Mouse (Mus musculus) liver, embryonic 12.5 days (tissue): ENCODE results near the gene Cryl1. TPM values are rescaled to one million over a fixed set of nuclear protein-coding genes. Genes with fewer than 3 reads are reported as not detected.

Experiments used
- ATAC-seq: fragments of 200-750 bp; cut with Nextera tagmentation; 2 replicates; pipeline ENCODE4 v1.8.0; 2017; ENCODE audit warnings: moderate number of reproducible peaks, mild to moderate bottlenecking, moderate library complexity
- H3K27ac ChIP-seq: fragments of 300-500 bp; sonication (generic); 2 replicates; pipeline ENCODE4 v1.5.1; 2016; ENCODE audit warnings: mild to moderate bottlenecking
- H3K27me3 ChIP-seq: fragments of 300-500 bp; sonication (generic); replicated peaks from 2 replicates; pipeline ENCODE4 v1.6.1; 2016; ENCODE audit warnings: mild to moderate bottlenecking, moderate library complexity
- H3K36me3 ChIP-seq: fragments of 300-500 bp; sonication (generic); 2 replicates; pipeline ENCODE4 v1.6.1; 2016; ENCODE audit warnings: mild to moderate bottlenecking, moderate library complexity
- H3K4me1 ChIP-seq: fragments of 300-500 bp; sonication (generic); 2 replicates; pipeline ENCODE4 v1.6.1; 2016
- H3K4me2 ChIP-seq: fragments of 300-500 bp; sonication (generic); 2 replicates; pipeline ENCODE4 v1.6.1; 2016; ENCODE audit warnings: mild to moderate bottlenecking, moderate library complexity
- H3K4me3 ChIP-seq: fragments of 300-500 bp; sonication (generic); 2 replicates; pipeline ENCODE4 v1.5.1; 2016; ENCODE audit warnings: mild to moderate bottlenecking, moderate library complexity
- H3K9ac ChIP-seq: fragments of 300-500 bp; sonication (generic); 2 replicates; pipeline ENCODE4 v1.6.1; 2016; ENCODE audit warnings: mild to moderate bottlenecking, moderate library complexity
- H3K9me3 ChIP-seq: fragments of 300-500 bp; sonication (generic); replicated peaks from 2 replicates; pipeline ENCODE4 v1.6.1; 2016; ENCODE audit warnings: mild to moderate bottlenecking, moderate library complexity
- WGBS: fragments of 180-500 bp; shearing (Covaris S2); methylation state at CpG from one replicate; pipeline ENCODE4 v1.1.7; 2016; ENCODE audit not compliant: insufficient replicate concordance; 5-methylcytosine and 5-hydroxymethylcytosine counted together
- polyA plus RNA-seq: library from polyadenylated mRNA; unstranded; fragments of >200 nt; fragmentation: Nextera tagmentation; extraction: Ambion mirVana; gene quantifications from 2 replicates; pipeline ENCODE4 v1.2.1, GENCODE M21; 2016

Cryl1 gene
- polyA plus RNA-seq, 1 experiment from 2014 or later = 7.2 TPM

- Histone ChIP-seq H3K36me3 (no peaks in the 10 kb centered on the region), H3K9me3 (no peaks in the 10 kb centered on the region), H3K27ac (no peak overlapping the region), H3K9ac (no peak overlapping the region), H3K4me1 (no peaks in the 10 kb centered on the region), H3K27me3 (no peaks in the 10 kb centered on the region), H3K4me3 (no peak overlapping the region), H3K4me2 (no peak overlapping the region)
- ATAC-seq = no peak
- 51% methylated on average over 2 of the region's 2 CpGs for whole genome bisulfite sequencing
Observed at GRCm38 (mm10) chr14:57300530-57300929, 97.8 kb downstream of the Cryl1 start.

DNA sequence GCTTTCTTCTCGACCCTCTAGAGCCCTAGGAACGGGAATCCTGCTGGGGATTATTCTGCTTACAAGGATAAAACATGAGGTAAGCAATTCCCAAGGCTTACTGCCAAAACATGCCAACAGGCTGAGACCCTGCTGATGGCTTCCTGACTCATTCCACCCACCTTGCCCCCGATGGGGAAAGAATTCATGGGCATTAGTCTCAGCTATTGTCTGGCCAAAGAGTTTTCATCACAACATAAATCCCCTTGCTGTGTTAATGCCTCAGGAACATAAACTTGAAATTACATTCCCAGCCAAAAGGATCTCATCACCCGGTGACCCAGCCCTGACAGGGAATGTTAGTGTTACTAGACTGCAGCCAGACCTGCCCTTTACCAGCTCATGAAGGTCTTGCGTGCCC lies 100.7 kb downstream of the Cryl1 start:
- Histone ChIP-seq H3K36me3 (no peaks in the 10 kb centered on the region), H3K27ac (no peak overlapping the region), H3K9ac (no peak overlapping the region), H3K4me3 (no peak overlapping the region), H3K4me1 (no peaks in the 10 kb centered on the region), H3K27me3 (no peaks in the 10 kb centered on the region; the same call in 1 of the 2 replicates), H3K9me3 (no peaks in the 10 kb centered on the region), H3K4me2 (no peak overlapping the region)
- ATAC-seq = no peak
- 57% methylated on average over 5 of the region's 5 CpGs for WGBS

GRCm38 (mm10) chr14:57291399-57291942 lies 106.9 kb downstream of the Cryl1 start:
- Histone ChIP-seq H3K9me3 (no peaks in the 10 kb centered on the region), H3K4me1 (no peaks in the 10 kb centered on the region), H3K36me3 (no peaks in the 10 kb centered on the region), H3K27me3 (no peaks in the 10 kb centered on the region; the same call in 1 of the 2 replicates), H3K9ac (no peak overlapping the region), H3K4me2 (no peak overlapping the region), H3K4me3 (no peak overlapping the region), H3K27ac (no peak overlapping the region)
- WGBS = 70% methylated on average over 7 of the region's 7 CpGs
- ATAC-seq = no peak

DNA sequence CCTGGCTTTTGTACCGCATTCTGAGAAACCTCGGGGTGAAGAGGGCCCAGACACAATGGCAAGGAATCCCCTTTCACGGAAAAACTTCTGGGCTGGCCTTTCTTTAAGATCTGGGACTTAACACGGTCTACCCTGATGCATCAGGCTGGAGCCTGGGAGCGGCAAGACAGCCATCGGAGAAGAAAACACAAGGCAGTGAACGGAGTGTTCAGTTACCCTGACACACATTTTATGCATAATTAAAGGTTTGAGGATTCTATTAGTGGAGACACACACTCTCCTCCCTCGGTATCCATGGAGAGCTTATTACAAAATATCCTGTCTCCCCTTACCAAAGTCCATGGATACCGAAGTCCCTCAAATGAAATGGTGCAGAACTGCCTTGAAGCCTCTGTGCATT lies 109.2 kb downstream of the Cryl1 start:
- Histone ChIP-seq H3K9ac (no peak overlapping the region), H3K27ac (no peak overlapping the region), H3K4me2 (no peak overlapping the region), H3K27me3 (no peaks in the 10 kb centered on the region; the same call in 1 of the 2 replicates), H3K4me1 (no peaks in the 10 kb centered on the region), H3K9me3 (no peaks in the 10 kb centered on the region), H3K4me3 (no peak overlapping the region), H3K36me3 (no peaks in the 10 kb centered on the region)
- ATAC-seq = no peak
- 78% methylated on average over 9 of the region's 9 CpGs for WGBS

GRCm38 (mm10) chr14:57283816-57284215 lies 114.5 kb downstream of the Cryl1 start:
- Histone ChIP-seq H3K9ac (no peak overlapping the region), H3K27me3 (no peaks in the 10 kb centered on the region), H3K27ac (no peak overlapping the region), H3K4me3 (no peak overlapping the region), H3K9me3 (no peaks in the 10 kb centered on the region), H3K36me3 (no peaks in the 10 kb centered on the region), H3K4me1 (no peaks in the 10 kb centered on the region), H3K4me2 (no peak overlapping the region)
- no peak for ATAC-seq
- WGBS = 30% methylated on average over 5 of the region's 5 CpGs

DNA sequence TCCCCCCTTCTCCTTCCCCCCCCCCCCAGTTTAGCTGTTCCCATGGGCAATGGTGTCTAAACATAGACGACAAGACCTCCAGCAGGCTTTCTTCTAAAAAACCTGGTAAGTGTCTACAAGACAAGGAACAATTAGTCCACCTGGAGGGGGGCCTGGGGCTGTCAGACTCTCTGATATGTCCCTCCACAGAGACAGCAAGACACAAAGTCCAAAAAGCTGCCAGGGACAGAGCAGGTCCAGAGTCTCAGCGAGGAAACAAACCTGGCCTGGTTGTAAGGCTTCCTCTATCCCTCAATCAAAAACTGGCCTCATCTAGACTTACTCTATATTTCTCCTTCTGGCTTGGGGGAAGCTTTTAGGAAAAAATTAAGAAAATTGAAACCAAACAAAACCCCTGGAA lies 115.7 kb downstream of the Cryl1 start:
- WGBS = 44% methylated on average over 2 of the region's 2 CpGs
- ATAC-seq = no peak

DNA sequence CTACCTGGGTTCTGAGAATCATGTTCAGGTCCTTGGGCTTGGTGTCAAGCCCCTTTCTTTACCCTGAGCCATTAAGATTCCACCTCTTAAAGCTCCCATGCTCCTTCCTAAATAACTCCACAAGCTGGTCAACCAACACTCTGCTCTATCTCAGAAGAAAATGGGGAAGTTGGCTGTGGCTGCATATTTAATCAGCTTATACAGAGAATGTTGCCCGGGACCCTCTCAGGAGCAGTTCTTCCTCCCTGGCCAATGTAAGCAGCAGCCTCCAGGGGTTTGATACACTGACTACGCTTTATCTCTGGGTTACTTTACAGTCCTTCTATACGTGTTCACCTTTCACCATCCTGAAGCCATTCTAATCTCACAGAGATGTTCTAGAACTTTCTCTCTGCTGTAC lies 117.5 kb downstream of the Cryl1 start:
- 38% methylated on average over 3 of the region's 3 CpGs for WGBS

More for the DNA sequence above, 115.7 kb downstream of the Cryl1 start:
- no peaks in the 10 kb centered on the region for H3K36me3 ChIP-seq
- H3K27me3 ChIP-seq = no peaks in the 10 kb centered on the region
- H3K27ac ChIP-seq = no peak overlapping the region
- H3K4me3 ChIP-seq = no peak overlapping the region
- no peak overlapping the region for H3K4me2 ChIP-seq
- H3K9ac ChIP-seq = no peak overlapping the region
- H3K9me3 ChIP-seq = no peaks in the 10 kb centered on the region
- no peaks in the 10 kb centered on the region for H3K4me1 ChIP-seq

DNA sequence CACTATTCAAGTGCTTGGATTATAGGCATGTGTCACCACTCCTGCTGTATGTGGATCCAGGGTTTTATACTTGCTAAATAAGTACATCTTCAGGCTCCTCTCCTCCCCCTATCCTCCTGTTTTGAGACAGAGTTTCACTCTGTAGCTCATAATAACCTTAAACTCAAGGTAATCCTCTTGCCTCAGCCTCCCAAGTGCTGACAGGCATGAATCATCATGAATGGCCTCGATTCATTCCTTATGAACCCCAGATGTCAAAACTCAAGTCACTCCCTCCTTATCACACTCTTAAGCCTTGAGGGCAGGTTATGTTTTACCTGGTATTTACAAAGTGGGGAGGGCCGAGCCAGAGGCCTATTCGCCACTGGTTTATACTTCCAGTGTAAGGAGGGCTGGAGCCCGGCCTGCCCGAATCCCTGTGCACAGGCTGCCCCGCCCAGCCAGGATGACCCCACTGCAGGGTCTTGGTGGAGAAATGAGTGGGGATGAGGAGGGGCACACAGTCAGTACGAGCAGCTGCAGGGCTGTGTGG lies 121.8 kb downstream of the Cryl1 start:
- Histone ChIP-seq H3K4me3 (no peak overlapping the region), H3K9ac (no peak overlapping the region), H3K4me2 (no peak overlapping the region), H3K9me3 (no peaks in the 10 kb centered on the region), H3K27ac (no peak overlapping the region), H3K27me3 (no peaks in the 10 kb centered on the region), H3K4me1 (no peaks in the 10 kb centered on the region), H3K36me3 (no peaks in the 10 kb centered on the region)
- 65% methylated on average over 7 of the region's 7 CpGs for WGBS
- ATAC-seq = no peak

More for the DNA sequence above, 117.5 kb downstream of the Cryl1 start:
- H3K27me3 ChIP-seq = no peaks in the 10 kb centered on the region
- no peaks in the 10 kb centered on the region for H3K9me3 ChIP-seq
- no peak for ATAC-seq
- no peaks in the 10 kb centered on the region for H3K4me1 ChIP-seq
- no peak overlapping the region for H3K9ac ChIP-seq
- no peak overlapping the region for H3K4me3 ChIP-seq
- no peak overlapping the region for H3K4me2 ChIP-seq
- H3K27ac ChIP-seq = no peak overlapping the region
- no peaks in the 10 kb centered on the region for H3K36me3 ChIP-seq

- no peaks in the 10 kb centered on the region for H3K27me3 ChIP-seq
- H3K9ac ChIP-seq = no peak overlapping the region
- no peaks in the 10 kb centered on the region for H3K4me1 ChIP-seq
- no peaks in the 10 kb centered on the region for H3K9me3 ChIP-seq
- no peak overlapping the region for H3K27ac ChIP-seq
- no peak overlapping the region for H3K4me2 ChIP-seq
- ATAC-seq = no peak
- no peaks in the 10 kb centered on the region for H3K36me3 ChIP-seq
- 58% methylated on average over 1 of the region's 1 CpGs for WGBS
- no peak overlapping the region for H3K4me3 ChIP-seq
Observed at GRCm38 (mm10) chr14:57272341-57272740, 126.0 kb downstream of the Cryl1 start.

DNA sequence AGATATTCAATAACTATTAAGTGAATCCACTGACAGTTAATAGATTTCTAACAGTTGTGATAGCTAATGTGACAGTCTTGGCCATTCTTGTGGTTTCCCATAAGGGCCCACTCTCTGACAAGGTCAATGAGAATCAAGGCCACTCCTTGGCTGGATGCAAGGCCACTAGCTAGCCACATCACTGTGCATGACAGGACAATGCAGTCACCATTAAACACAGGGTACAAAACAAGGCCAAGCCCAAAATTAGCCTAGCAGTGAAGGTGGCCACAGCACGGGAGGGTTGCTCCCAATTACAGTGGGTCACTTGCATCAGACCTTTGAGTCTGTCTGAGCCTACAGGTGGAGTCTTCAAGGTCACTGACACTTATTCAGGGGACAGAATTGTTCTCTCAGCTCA lies 126.5 kb downstream of the Cryl1 start:
- no peak overlapping the region for H3K4me3 ChIP-seq
- no peak overlapping the region for H3K9ac ChIP-seq
- WGBS = 47% methylated on average over 1 of the region's 1 CpGs
- no peaks in the 10 kb centered on the region for H3K4me1 ChIP-seq
- no peaks in the 10 kb centered on the region for H3K36me3 ChIP-seq
- no peak for ATAC-seq
- H3K4me2 ChIP-seq = no peak overlapping the region
- H3K27me3 ChIP-seq = no peaks in the 10 kb centered on the region
- H3K9me3 ChIP-seq = no peaks in the 10 kb centered on the region
- H3K27ac ChIP-seq = no peak overlapping the region

DNA sequence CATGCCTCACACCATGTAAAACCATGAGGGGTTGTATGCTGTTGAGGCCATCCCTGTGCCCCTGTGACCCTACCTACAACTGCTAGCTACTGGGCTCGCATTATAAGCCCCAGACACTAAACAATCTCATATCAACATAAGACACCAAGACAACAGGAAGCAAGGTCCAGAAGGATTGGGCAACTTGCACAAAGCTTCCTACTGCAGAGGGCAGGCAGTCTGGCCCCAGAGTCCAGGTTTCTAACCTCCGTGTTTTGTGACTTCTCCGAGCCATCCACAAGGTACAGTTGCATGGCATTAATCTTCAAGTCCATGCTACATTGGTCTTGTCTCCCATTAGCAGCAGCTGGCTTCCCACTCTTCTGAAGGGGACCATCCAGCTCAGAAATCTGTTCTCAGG lies 129.4 kb downstream of the Cryl1 start:
- Histone ChIP-seq H3K9ac (no peak overlapping the region), H3K27me3 (no peaks in the 10 kb centered on the region), H3K4me1 (no peaks in the 10 kb centered on the region), H3K4me2 (no peak overlapping the region), H3K36me3 (no peaks in the 10 kb centered on the region), H3K9me3 (no peaks in the 10 kb centered on the region), H3K4me3 (no peak overlapping the region), H3K27ac (no peak overlapping the region)
- 48% methylated on average over 3 of the region's 3 CpGs for WGBS
- ATAC-seq = no peak

- H3K4me1 ChIP-seq = no peaks in the 10 kb centered on the region
- H3K27ac ChIP-seq = no peak overlapping the region
- H3K4me3 ChIP-seq = no peak overlapping the region
- 59% methylated on average over 3 of the region's 3 CpGs for WGBS
- H3K4me2 ChIP-seq = no peak overlapping the region
- no peaks in the 10 kb centered on the region for H3K9me3 ChIP-seq
- no peak overlapping the region for H3K9ac ChIP-seq
- H3K27me3 ChIP-seq = no peaks in the 10 kb centered on the region
- H3K36me3 ChIP-seq = no peaks in the 10 kb centered on the region
- no peak for ATAC-seq
Observed at GRCm38 (mm10) chr14:57268344-57268743, 130.0 kb downstream of the Cryl1 start.

DNA sequence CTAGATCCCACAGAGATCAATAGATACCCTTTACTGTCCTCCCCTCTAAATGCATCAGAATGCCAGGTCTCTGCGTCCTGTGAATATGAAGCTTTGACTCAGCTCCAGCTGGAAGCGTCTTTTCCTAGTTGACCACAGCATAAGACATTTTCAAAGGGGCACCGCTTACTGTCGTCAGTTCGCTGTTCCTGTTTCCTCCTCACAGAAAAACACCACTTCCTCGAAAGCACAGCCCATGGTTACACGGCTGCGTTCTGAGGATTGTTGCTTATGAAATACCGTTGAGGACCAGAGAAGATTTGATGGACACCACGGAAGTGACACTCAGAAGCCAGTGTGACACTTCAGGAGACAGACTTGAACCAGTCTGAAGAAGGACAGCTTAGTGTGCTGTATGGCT lies 134.4 kb downstream of the Cryl1 start:
- 25% methylated on average over 10 of the region's 10 CpGs for WGBS

More for the DNA sequence above, 134.4 kb downstream of the Cryl1 start:
- H3K4me3 ChIP-seq = no peak overlapping the region
- H3K27ac ChIP-seq = no peak overlapping the region
- no peak overlapping the region for H3K4me2 ChIP-seq
- no peak for ATAC-seq
- H3K4me1 ChIP-seq = no peaks in the 10 kb centered on the region
- no peaks in the 10 kb centered on the region for H3K27me3 ChIP-seq
- no peaks in the 10 kb centered on the region for H3K9me3 ChIP-seq
- no peaks in the 10 kb centered on the region for H3K36me3 ChIP-seq
- no peak overlapping the region for H3K9ac ChIP-seq
